Mouse (Mus musculus) heart, embryonic 15.5 days (tissue): ENCODE measurements around the gene Dmrt2. TPM values are rescaled to one million over a fixed set of nuclear protein-coding genes. Genes with fewer than 3 reads are reported as not detected.

Source experiments
- ATAC-seq: fragments of 200-750 bp; cut with Nextera tagmentation; replicated peaks from 2 replicates; pipeline ENCODE4 v1.8.0; 2017; ENCODE audit warnings: low read depth, moderate TSS enrichment; ENCODE audit not compliant: insufficient number of reproducible peaks, insufficient read depth, low FRiP score
- H3K27ac ChIP-seq: fragments of 300-500 bp; sonication (generic); 2 replicates; pipeline ENCODE4 v1.5.1; 2015; ENCODE audit warnings: mild to moderate bottlenecking, inconsistent platforms
- H3K27me3 ChIP-seq: fragments of 300-500 bp; sonication (generic); 2 replicates; pipeline ENCODE4 v1.6.1; 2015; ENCODE audit warnings: inconsistent platforms
- H3K36me3 ChIP-seq: fragments of 300-500 bp; sonication (generic); 2 replicates; pipeline ENCODE4 v1.6.1; 2015; ENCODE audit warnings: mild to moderate bottlenecking, inconsistent platforms
- H3K4me1 ChIP-seq: fragments of 300-500 bp; sonication (generic); replicated peaks from 2 replicates; pipeline ENCODE4 v1.6.1; 2015; ENCODE audit warnings: inconsistent platforms
- H3K4me2 ChIP-seq: fragments of 300-500 bp; sonication (generic); 2 replicates; pipeline ENCODE4 v1.6.1; 2015; ENCODE audit warnings: inconsistent platforms, mild to moderate bottlenecking, moderate library complexity
- H3K4me3 ChIP-seq: fragments of 300-500 bp; sonication (generic); 2 replicates; pipeline ENCODE4 v1.5.1; 2015; ENCODE audit warnings: mild to moderate bottlenecking, inconsistent platforms
- H3K9ac ChIP-seq: fragments of 300-500 bp; sonication (generic); 2 replicates; pipeline ENCODE4 v1.6.1; 2015; ENCODE audit warnings: mild to moderate bottlenecking, inconsistent platforms
- H3K9me3 ChIP-seq: fragments of 300-500 bp; sonication (generic); replicated peaks from 2 replicates; pipeline ENCODE4 v1.6.1; 2016; ENCODE audit warnings: inconsistent platforms
- WGBS: fragments of 180-500 bp; shearing (Covaris S2); methylation state at CpG from one replicate; pipeline ENCODE4 v1.1.7; 2015; ENCODE audit warnings: mixed read lengths; 5-methylcytosine and 5-hydroxymethylcytosine counted together
- polyA plus RNA-seq: library from polyadenylated mRNA; unstranded; fragments of >200 nt; fragmentation: Nextera tagmentation; extraction: Ambion mirVana; gene quantifications from 2 replicates; pipeline ENCODE4 v1.2.1, GENCODE M21; 2015

The Dmrt2 gene
- polyA plus RNA-seq = 0.79 and 4.9 TPM in 2 replicates

DNA sequence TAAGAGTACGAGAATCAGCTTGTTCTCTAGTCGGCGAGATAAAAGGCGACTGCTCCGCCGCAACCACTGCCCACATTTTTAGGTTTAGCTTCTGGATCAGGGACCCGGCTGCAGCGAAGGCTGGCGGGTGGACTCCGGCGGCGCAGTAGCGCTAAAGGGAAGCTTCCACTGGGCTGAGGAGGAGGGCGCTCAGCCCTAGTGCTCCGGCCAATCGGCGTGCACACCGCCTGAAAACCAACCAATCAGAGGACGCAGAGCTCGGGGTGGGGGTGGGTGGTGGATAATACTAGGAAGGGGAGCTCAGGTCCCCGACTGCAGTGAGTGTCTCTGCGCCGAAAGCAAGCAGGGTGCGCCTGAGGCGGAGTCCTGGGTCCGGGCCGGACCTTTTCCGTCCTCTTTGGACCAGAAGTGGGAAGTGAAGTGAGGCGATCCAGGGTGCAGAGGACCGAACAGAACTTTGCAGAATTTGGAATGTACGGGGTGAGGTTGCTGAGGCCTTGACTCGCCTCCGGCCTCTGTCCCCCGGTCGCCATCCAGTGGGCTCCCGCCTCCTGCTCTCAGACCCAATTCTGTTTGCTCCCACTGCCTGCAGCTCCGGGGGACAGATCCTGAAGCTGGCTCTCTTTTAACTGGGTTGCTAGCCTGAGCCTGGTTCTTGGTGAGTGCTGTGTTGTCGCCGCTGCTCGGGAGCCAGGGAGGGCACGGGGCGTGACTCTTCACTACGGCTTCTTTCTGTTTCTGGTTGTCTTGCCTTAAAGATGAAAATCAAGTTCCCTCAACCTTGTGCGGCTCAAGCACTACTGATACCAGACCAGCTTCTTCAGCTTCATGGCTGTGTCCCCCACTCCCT lies at the start of gene Dmrt2:
TSS of gene Dmrt2 (plus strand) at position 311 of the 850 bp plus-strand sequence.
- peaks cover 95% of the 10 kb centered on the region for H3K27me3 ChIP-seq
- under 1% methylated on average over 44 of the region's 44 CpGs for WGBS
- H3K4me3 ChIP-seq = peak within 1 kb of the TSS; percentile 59
- H3K9ac ChIP-seq = peak within 1 kb of the TSS; percentile 44
- peak; percentile 92 for ATAC-seq
- H3K9me3 ChIP-seq = no peaks in the 10 kb centered on the region
- peaks cover 29% of the 10 kb centered on the region for H3K4me1 ChIP-seq
- H3K27ac ChIP-seq = no peak within 1 kb of the TSS
- no peaks in the 10 kb centered on the region for H3K36me3 ChIP-seq
- peak within 1 kb of the TSS; percentile 93 for H3K4me2 ChIP-seq

DNA sequence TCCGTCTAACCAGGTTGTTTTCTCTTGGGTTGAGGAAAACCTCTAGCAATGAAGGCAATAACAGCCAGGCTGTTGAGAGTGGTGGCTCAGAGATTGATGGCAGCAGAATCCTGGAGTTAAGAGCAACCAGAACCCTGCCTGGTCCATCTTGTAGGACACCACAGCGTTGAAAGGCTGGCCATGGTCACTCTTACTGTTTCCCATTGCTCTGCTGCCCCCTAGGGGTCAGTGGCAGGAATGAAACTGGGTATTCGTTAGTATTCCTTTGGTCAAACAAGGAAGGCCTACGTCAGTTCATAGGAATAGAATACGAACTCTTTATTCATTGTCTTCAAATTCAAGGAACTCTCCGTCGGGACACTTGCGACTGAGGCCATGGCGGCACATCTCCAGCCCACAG lies 43.7 kb upstream of the Dmrt2 start:
- no peak overlapping the region for H3K27ac ChIP-seq
- H3K36me3 ChIP-seq = no peaks in the 10 kb centered on the region
- no peak overlapping the region for H3K4me2 ChIP-seq
- no peak for ATAC-seq
- 10% methylated on average over 9 of the region's 9 CpGs for WGBS
- H3K9ac ChIP-seq = no peak overlapping the region
- no peaks in the 10 kb centered on the region for H3K4me1 ChIP-seq
- H3K9me3 ChIP-seq = no peaks in the 10 kb centered on the region
- no peak overlapping the region for H3K4me3 ChIP-seq
- H3K27me3 ChIP-seq = peaks cover 63% of the 10 kb centered on the region

GRCm38 (mm10) chr19:25635119-25635518 lies 37.1 kb upstream of the Dmrt2 start:
- Histone ChIP-seq H3K4me2 (no peak overlapping the region; the same call in 1 of the 2 replicates), H3K36me3 (no peaks in the 10 kb centered on the region), H3K27me3 (peaks cover 23% of the 10 kb centered on the region), H3K4me1 (0 out of 2 replicates have a peak, but pooled peaks cover 4% of the 10 kb centered on the region), H3K9me3 (no peaks in the 10 kb centered on the region), H3K4me3 (no peak overlapping the region), H3K27ac (no peak overlapping the region), H3K9ac (no peak overlapping the region)
- ATAC-seq = no peak
- 70% methylated on average over 5 of the region's 5 CpGs for whole genome bisulfite sequencing

- Histone ChIP-seq H3K9me3 (no peaks in the 10 kb centered on the region), H3K9ac (no peak overlapping the region), H3K4me2 (peak overlapping the region; percentile 61), H3K36me3 (no peaks in the 10 kb centered on the region), H3K27ac (no peak overlapping the region), H3K4me1 (0 out of 2 replicates have a peak, but pooled peaks cover 4% of the 10 kb centered on the region), H3K4me3 (peak overlapping the region; percentile 38), H3K27me3 (peaks cover 18% of the 10 kb centered on the region; the same call in 1 of the 2 replicates)
- ATAC-seq = peak; percentile 62; the same call in 1 of the 2 replicates
- 14% methylated on average over 22 of the region's 22 CpGs for WGBS
Measured at GRCm38 (mm10) chr19:25635622-25636244, 36.5 kb upstream of the Dmrt2 start.

- no peak for ATAC-seq
- H3K4me2 ChIP-seq = no peak overlapping the region
- no peaks in the 10 kb centered on the region for H3K36me3 ChIP-seq
- H3K4me1 ChIP-seq = 0 out of 2 replicates have a peak, but pooled peaks cover 4% of the 10 kb centered on the region
- H3K27ac ChIP-seq = no peak overlapping the region
- H3K9me3 ChIP-seq = no peaks in the 10 kb centered on the region
- H3K9ac ChIP-seq = no peak overlapping the region
- H3K4me3 ChIP-seq = no peak overlapping the region
- WGBS = 70% methylated on average over 11 of the region's 11 CpGs
- H3K27me3 ChIP-seq = peaks cover 18% of the 10 kb centered on the region; the same call in 1 of the 2 replicates
Measured at GRCm38 (mm10) chr19:25638766-25639361, 33.3 kb upstream of the Dmrt2 start.

DNA sequence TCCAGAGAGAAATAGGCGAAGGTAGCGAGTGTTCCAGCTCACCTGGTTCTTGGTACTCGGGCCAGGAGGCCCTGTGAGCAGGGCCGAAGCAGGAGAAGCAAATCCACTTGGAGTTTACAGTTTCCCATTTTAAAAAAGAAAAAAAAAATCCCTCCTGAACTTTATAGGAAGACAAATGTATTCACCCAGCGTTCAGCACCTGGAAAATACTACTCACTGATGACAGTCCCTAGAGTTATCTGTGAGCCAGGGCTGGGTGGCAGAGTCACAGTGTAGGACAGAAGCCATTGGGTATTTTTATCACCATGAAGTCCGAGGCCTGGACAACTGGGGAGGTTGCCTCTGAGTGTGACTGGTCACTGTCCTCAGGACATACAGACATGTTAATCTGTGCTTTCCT lies 30.4 kb upstream of the Dmrt2 start:
- 70% methylated on average over 6 of the region's 6 CpGs for WGBS
- Histone ChIP-seq H3K4me1 (no peaks in the 10 kb centered on the region), H3K9ac (no peak overlapping the region)

GRCm38 (mm10) chr19:25647136-25647535 lies 25.1 kb upstream of the Dmrt2 start:
- Histone ChIP-seq H3K4me1 (no peaks in the 10 kb centered on the region), H3K9ac (no peak overlapping the region), H3K4me2 (no peak overlapping the region), H3K9me3 (no peaks in the 10 kb centered on the region), H3K4me3 (no peak overlapping the region), H3K27me3 (no peaks in the 10 kb centered on the region), H3K36me3 (no peaks in the 10 kb centered on the region), H3K27ac (no peak overlapping the region)
- ATAC-seq = no peak
- 62% methylated on average over 3 of the region's 3 CpGs for WGBS

More for the DNA sequence above, 30.4 kb upstream of the Dmrt2 start:
- no peak overlapping the region for H3K27ac ChIP-seq
- H3K36me3 ChIP-seq = no peaks in the 10 kb centered on the region
- ATAC-seq = no peak
- peaks cover 14% of the 10 kb centered on the region; the same call in 1 of the 2 replicates for H3K27me3 ChIP-seq
- no peak overlapping the region for H3K4me2 ChIP-seq
- H3K4me3 ChIP-seq = no peak overlapping the region
- H3K9me3 ChIP-seq = no peaks in the 10 kb centered on the region

GRCm38 (mm10) chr19:25648701-25649100 lies 23.5 kb upstream of the Dmrt2 start:
- no peak overlapping the region for H3K4me3 ChIP-seq
- 65% methylated on average over 4 of the region's 4 CpGs for WGBS
- no peak overlapping the region for H3K27ac ChIP-seq
- H3K36me3 ChIP-seq = no peaks in the 10 kb centered on the region
- no peaks in the 10 kb centered on the region for H3K9me3 ChIP-seq
- H3K27me3 ChIP-seq = 0 out of 2 replicates have a peak, but pooled peaks cover 4% of the 10 kb centered on the region
- H3K4me1 ChIP-seq = no peaks in the 10 kb centered on the region
- no peak for ATAC-seq
- no peak overlapping the region for H3K9ac ChIP-seq
- H3K4me2 ChIP-seq = no peak overlapping the region

DNA sequence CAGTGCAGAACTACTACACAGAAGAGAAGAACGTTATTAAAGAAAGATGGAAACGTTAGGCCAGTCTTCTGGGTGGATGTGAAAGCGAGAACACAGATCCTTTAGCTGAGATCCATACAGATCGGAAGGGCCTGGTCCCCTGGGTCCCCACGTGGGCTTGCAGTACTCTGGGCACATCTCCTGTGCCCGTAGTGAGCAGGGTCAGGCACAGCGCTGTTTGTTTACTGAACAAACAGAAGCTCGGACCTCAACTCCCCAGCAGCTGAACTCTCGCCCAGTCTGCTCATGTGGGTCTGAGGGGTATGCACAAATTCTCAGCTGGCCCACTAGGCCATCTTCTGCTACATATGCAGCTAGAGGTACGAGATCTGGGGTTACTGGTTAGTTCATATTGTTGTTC lies 21.7 kb upstream of the Dmrt2 start:
- Histone ChIP-seq H3K4me1 (no peaks in the 10 kb centered on the region), H3K4me3 (no peak overlapping the region), H3K36me3 (no peaks in the 10 kb centered on the region), H3K27ac (no peak overlapping the region), H3K9ac (no peak overlapping the region), H3K9me3 (no peaks in the 10 kb centered on the region), H3K27me3 (0 out of 2 replicates have a peak, but pooled peaks cover 9% of the 10 kb centered on the region), H3K4me2 (no peak overlapping the region)
- WGBS = 72% methylated on average over 10 of the region's 10 CpGs
- no peak for ATAC-seq

DNA sequence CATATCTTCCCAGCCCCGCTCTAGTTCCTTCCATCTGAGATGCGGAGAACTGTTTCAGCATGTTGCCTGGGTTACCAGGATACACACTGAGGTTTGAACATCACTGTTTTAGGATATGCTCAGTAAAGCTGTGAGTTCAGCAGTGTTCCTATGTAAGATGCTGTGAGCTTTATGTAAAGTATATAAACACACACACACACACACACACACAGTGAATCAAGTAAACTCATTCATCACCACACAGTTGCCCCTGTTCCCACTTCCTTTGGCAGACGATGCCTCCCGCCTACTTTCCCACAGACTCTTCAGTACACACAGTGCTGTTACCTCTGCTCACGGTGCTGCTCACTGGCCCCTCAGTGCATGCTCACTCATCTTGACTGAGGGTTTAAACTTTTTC lies 19.7 kb upstream of the Dmrt2 start:
- WGBS = 65% methylated on average over 5 of the region's 5 CpGs
- no peaks in the 10 kb centered on the region for H3K36me3 ChIP-seq
- no peak overlapping the region for H3K9ac ChIP-seq
- H3K9me3 ChIP-seq = no peaks in the 10 kb centered on the region
- H3K27ac ChIP-seq = no peak overlapping the region
- H3K4me3 ChIP-seq = no peak overlapping the region
- H3K4me1 ChIP-seq = no peaks in the 10 kb centered on the region
- no peak overlapping the region for H3K4me2 ChIP-seq
- 0 out of 2 replicates have a peak, but pooled peaks cover 9% of the 10 kb centered on the region for H3K27me3 ChIP-seq
- ATAC-seq = no peak
